Mouse (Mus musculus) T-helper 1 cell (primary cell): ENCODE data around the gene Cpa2.

Experiments
- in situ Hi-C: fragments of 300-600 bp; cut with MboI, MseI; formaldehyde crosslinking; loops from one replicate; pipeline ENCODE4 v1.15.1; 2025; ENCODE audit warnings: high pct_unique_total_duplicates

Cpa2 gene

DNA sequence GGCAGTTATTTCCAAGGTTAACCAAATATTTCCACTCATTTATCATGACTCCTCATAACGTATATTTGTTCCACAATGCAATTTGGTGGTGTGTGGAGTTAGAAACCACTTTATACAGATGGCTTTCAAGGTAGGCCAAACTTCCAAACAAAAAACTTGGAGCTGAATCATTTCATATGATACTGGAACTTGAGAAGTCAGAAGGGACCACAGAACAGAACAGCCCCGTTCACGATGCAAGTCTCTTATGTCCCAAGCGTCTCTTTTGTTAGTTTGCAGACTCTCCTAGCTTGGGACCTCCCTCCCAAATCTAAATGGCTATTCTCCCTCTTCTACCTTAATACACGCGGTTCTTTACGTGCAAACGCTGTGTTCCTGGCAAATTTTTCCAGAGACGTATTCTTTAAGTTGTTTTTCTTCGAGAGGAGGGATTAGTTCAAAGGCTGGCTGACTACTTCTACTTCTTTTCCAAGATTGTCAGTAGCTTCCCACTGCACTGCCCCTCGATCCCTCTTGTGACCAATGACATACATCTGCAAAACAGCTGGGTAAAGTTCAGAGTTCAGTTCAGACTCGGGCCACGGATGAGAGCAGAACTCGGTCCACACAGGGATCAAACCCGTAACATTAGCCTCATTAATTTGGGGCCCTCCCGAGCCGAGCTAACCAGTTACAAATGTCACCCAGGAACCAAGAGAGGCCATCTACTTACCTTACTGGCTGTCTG is 35.3 kb downstream of the Cpa2 start:
- in situ Hi-C loops: no loop called here

GRCm38 (mm10) chr6:30579961-30580840 is 38.8 kb downstream of the Cpa2 start:
- in situ Hi-C loops: loop anchor here (10.0 kb wide), 1 partner anchor 225 kb away; no protein-coding TSS in a partner anchor

DNA sequence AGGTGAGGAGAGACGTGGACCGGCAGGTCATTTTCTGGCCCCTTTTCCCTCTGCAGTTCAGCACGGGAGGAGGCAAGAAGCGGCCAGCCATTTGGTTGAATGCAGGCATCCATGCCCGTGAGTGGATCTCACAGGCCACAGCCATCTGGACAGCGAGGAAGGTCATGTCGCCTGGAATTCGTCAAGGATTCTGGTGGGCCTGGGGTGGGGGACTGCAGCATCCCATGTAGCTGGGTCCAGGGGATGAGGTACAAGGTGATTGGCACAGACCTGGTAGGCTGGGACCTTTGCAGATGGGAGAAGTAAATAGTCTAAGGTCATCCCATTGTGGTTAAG is 39.4 kb downstream of the Cpa2 start:
- in situ Hi-C loops: loop anchor here (10.0 kb wide), 1 partner anchor 224 kb away; no protein-coding TSS in a partner anchor

DNA sequence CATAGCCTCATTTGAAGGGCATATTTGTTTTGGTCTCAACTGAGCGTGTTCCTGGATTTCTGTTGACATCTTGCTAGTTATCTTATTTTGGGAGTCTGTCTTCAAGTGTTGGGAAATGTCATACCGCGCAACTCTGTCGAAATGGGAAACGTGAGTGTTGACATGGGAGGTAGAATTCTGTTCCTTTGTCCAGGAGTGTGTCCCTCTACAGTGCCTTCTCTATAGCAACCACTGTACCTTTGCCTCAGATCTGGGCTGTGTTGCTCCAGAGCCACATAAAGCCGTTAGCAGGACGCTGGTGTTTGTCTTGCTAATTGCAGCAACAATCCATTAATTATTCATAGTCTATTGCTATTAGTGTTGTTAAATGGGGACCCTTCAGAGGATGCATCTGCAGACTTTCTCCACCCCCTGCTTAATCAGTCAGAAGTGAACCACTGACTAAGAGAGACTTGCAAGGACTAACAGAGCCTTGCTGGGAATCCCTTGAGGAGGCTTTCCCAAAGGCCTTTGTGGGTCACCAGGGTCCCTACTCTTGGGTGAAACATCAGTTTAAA is 45.6 kb downstream of the Cpa2 start:
- in situ Hi-C loops: loop anchor here (10.0 kb wide), 1 partner anchor 218 kb away; no protein-coding TSS in a partner anchor

DNA sequence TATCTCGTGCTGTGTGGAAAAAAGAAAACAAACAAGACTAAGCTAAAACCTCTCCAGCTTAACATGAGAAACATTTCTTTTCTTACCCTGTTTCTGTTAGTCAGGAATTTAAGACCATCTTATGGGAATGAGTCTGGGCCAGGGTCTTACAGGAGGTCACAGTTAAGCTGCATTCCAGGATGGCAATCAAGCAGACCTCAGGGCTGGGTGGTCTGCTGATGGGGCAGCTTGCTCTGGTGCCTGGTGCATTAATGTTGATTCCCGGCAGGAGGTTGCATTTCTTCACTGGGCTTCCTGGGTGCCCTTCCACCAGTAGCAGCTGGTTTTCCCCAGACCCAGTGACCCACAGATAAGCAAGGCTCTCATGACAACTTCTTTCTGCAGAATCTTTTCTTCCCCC is 48.4 kb downstream of the Cpa2 start:
- in situ Hi-C loops: loop anchor here (10.0 kb wide), 1 partner anchor 215 kb away; no protein-coding TSS in a partner anchor

DNA sequence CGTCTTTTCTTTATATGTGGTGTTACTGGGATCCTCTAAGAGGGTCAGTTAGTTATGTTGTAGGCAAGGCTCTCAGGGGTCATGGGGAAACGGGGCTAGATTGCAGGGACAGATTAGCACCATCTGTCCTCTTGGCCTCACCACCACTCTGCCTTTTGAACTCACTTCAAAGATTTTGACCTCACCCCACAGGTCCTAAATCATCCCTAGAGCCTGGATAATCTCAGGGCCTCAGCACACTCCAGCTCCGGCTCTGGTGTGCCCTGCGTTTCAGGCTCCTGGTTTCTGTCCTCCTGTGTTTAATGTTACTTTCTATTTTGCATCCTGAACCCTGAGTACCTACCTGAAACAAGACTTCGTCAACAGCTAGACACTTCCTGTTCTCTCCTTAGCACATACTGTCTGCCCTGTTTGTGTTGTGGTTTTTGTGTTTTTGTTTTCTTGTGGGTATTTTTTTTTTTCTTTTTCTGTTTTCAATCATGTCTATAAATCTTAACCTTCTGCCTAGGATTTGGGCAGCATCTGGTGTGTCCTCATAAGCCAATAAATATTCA is 50.5 kb downstream of the Cpa2 start:
- in situ Hi-C loops: no loop called here

DNA sequence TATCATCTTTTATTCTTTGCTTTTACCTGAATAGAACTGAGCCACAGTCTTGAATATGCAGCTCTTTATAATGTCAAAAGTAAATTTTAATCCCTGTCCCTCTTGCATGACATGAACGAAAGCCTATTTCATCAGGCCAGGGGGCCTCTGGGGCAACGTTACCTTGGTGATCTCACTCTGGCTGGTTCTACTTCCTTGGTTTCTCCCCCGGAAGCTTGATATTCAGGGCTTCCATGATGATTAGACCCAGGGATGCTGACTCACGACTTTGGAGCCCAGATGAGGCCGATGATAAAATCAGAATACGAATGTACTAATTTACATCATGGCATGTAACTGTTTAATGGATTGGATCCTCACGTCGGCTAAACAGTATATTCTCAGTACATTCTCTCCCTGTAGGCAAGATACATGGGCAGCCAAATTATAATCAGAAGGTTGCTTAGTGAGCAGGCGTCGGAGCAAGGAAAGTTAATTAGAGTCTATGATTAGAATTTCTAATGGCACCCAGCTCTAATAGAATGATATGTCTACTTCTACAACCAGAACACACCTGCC is 51.1 kb downstream of the Cpa2 start:
- in situ Hi-C loops: no loop called here

DNA sequence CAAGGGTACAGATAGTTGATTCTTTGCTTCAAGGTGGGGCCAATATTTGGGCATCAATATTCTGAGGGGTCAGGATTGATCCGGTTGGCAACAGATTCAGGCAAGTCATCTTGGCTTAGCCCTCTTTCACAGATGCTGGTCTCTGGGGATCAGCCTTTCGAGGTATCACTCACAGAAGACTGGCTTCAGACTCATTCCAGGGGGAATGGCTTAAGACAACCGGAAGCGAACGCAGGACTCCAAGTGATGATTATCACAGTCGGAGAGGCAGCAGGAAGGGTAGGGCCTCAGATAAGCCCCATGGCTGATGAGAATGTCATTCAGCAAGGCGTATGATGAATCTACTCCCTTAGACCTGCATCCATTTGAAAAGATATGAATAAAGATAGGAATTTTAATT is 53.0 kb downstream of the Cpa2 start:
- in situ Hi-C loops: no loop called here

GRCm38 (mm10) chr6:30596230-30596898 is 55.0 kb downstream of the Cpa2 start:
- in situ Hi-C loops: no loop called here

- in situ Hi-C loops: no loop called here
These were observed 58.7 kb downstream of the Cpa2 start for GRCm38 (mm10) chr6:30600033-30600432.

DNA sequence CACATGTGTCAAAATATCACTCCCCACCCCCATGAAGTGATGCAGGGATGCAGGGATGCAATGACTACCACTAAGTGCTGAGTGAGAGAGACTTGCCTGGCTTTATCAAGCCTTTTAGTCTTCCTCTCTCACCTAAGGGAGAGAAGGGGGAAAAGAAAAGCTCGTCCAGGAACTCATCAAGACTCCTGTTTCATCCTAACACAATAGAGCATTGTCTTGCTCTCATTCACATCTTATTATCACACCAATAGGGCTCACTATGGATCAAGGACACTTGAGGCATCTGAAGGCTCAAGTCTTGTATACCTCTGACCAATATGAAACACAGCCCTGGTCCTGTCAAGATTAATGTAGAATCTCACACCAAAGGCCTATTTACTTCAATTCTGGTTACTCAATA is 59.6 kb downstream of the Cpa2 start:
- in situ Hi-C loops: no loop called here

DNA sequence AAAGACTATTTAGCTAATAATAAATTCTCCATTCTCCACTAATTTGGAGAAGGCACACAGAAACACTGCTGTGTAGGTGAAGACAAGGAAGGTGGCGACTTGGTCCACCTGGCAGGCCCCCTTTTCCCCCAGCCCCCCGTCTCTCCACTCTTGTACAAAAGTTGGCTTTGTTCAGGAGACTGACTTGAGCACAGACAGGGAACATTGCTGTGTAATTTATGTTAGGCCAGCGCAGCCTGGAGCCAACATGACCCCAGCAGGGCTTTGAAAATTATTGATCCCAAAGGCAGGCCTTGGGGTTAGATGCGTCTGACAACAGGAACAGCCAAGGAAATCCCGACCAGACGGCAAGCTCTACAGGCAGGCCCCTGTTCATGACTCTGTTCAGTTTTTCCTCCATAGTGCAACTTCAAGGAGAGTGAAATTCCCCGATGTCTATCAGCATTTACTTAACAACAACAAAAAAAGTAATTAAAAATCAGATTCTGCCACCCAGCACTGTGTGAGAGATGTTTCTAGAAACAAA is 63.0 kb downstream of the Cpa2 start:
- in situ Hi-C loops: no loop called here

DNA sequence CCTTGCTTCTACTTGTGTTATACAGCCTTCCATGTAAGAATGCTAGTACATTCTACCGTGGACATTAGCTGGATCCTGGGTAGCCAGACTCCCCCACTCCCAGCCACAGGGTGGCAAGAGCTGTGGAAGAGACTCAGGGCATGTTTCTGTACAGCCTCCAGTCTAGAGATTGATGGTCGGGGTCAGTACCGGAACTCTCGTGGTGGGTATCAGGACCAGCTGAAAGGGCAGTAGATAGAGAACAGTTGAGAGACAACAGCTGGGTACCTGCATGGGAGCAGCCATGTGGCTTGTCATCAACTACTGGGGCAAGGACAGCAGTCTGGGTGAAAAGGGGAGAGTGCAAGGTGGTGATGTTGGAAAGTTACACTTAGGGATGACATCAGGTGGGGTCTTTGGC is 63.7 kb downstream of the Cpa2 start:
- in situ Hi-C loops: no loop called here

GRCm38 (mm10) chr6:30605672-30606071 is 64.3 kb downstream of the Cpa2 start:
- in situ Hi-C loops: no loop called here

- in situ Hi-C loops: no loop called here
These were observed 69.3 kb downstream of the Cpa2 start, which contains the start of gene Cpa5 for GRCm38 (mm10) chr6:30610710-30611109. Cpa5 (plus strand) TSS chr6:30611010.

GRCm38 (mm10) chr6:30611212-30611611 is 69.8 kb downstream of the Cpa2 start:
- in situ Hi-C loops: no loop called here
